In genomic region chr5:136702159-136702725, GRCm38 (mm10) we compare ENCODE assay signal across 10 mouse cellular contexts. TPM values are rescaled to one million over a fixed set of nuclear protein-coding genes. Genes with fewer than 3 reads are reported as not detected.
A peak's percentile ranks its signal among the peaks of the same experiment; 100 is the strongest.
DNase-seq lines count a peak whose midpoint lies in the region.
"Had no signal": no experiment of that assay in that cellular context is flagged by ENCODE, and none has a peak within 500 bp of the region (broad histone marks: within the 10 kb centered on the region; RNA-seq: fewer than 3 reads in every experiment).

No protein-coding gene starts in this region.

- peak; percentile 17 for DNase-seq in embryo, embryonic 10.5 days (ENCODE audit: low spot score)
- DNase-seq in embryo, embryonic 9.5 days (ENCODE audit: extremely low spot score), result no peak
- peak; percentile 75 for DNase-seq in R1 (ENCODE audit: low read depth, low spot score)
- DNase-seq in kidney, postnatal 36 days, result peak; percentile 13 to 26
- peak; percentile 61 for DNase-seq in lung, postnatal 36 days
- DNase-seq in heart, adult 18-20 months, result no peak
- no peak for DNase-seq in layer of hippocampus, adult 18-20 months (ENCODE audit: low spot score in 2 of 2)
- no peak for DNase-seq in gastrocnemius, adult 8-10 months (ENCODE audit: low spot score in 2 of 2)
- DNase-seq: cerebellum, adult 11-12 months; right cerebral cortex, postnatal 14 days had no signal

RNA-seq across cellular contexts. Expression of gene Myl10, which starts 9.3 kb away (rescaled TPM):
- not detected for total RNA-seq in heart, adult 18-20 months (2021)
- total RNA-seq in layer of hippocampus, adult 18-20 months (2021), result not detected
- 1 to 10 TPM in 3 of 4 experiments, under 1 TPM in 1; 0.90 to 2.0 (median 1.4) TPM for total RNA-seq in gastrocnemius, adult 8-10 months (2022)

Comparison
In these comparisons a context has a peak if more than half of its experiments do, and no peak if none do; other contexts are left out.
1. DNase-seq: peak in embryo, embryonic 10.5 days (single experiment), R1 (single experiment), kidney, postnatal 36 days (2 of 2) and lung, postnatal 36 days (single experiment); none in embryo, embryonic 9.5 days (single experiment), heart, adult 18-20 months (0 of 2), layer of hippocampus, adult 18-20 months (0 of 2) and gastrocnemius, adult 8-10 months (0 of 2).